Mouse (Mus musculus) adrenal gland, adult 8-10 months (tissue): ENCODE data around the gene 9830107B12Rik. TPM values are rescaled to one million over a fixed set of nuclear protein-coding genes. Genes with fewer than 3 reads are reported as not detected.

Experiments
- DNase-seq: peaks from one replicate; pipeline ENCODE4 v3.0.0; 2022
- total RNA-seq, 4 experiments: library from RNA; stranded (reverse); gene quantifications; 2 replicates each; pipeline ENCODE4 v1.2.4; 2022

The 9830107B12Rik gene
- total RNA-seq, 4 experiments from 2014 or later = 0.22 TPM; not detected in 3

DNA sequence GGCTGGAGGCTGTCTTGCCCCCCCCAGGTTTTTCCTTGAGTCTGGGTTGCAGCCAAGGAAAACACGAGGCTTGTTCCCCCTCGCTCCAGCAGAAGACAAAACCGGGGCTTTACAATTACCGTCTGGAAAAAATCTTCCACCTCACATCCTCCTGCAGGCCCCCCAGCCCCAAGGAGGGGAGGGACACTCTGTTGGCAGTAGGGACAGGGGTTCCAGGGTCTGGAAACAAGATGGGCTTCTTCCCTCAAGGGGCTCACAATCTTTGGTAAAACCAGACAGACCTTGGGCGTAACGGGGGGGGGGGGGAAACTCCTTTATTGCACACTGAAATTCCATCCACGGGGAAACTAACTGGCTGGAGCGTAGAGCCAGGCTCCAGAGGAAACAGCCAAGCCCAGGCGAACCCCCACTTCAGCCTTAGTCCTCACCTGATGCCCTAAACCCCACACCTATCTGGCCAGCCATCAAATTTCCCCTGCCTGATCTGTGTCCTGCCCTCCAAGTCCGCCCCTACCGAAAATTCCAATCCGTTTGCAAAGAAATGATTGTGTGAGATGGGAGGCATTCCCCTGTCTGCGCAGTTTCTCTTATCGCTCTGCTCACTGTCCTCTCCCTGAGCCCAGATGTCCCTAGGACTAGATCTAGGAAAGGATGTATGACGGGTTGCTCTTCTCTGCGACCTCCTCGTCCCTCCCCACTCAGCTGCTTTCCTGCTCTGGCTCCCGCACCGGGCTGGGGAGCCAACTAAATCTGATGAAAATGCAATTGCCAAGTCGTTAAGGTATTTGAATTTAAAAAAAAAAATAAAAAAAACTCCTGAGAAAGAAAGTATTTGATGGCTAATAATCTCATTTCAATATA lies 51.0 kb downstream of the 9830107B12Rik start:
- no peak for DNase-seq

DNA sequence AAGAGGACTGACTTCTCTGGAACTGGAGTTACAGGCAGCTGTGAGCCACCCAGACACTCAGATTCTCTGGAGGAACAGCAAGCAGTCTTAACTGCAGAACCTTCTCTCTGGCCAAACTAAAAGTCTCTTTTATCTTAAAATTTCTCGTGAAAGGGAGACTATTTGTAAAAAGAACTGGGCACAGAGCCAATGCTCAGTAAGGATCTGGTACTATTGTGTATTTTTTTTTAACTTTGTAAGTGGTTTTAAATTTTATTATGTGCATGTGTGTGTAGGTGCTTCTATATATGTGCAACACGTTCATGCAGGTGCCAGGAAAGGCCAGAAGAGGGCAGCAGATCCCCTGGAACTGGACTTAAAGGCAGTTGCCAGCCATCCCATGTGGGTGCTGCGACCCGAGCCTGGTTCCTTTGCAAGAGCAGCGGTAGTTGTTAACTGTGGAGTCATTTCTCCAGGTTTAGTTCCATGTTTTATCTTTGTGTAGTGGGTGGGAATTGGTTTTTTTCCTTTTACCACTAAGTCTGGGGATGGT lies 52.7 kb downstream of the 9830107B12Rik start:
- DNase-seq = no peak

DNA sequence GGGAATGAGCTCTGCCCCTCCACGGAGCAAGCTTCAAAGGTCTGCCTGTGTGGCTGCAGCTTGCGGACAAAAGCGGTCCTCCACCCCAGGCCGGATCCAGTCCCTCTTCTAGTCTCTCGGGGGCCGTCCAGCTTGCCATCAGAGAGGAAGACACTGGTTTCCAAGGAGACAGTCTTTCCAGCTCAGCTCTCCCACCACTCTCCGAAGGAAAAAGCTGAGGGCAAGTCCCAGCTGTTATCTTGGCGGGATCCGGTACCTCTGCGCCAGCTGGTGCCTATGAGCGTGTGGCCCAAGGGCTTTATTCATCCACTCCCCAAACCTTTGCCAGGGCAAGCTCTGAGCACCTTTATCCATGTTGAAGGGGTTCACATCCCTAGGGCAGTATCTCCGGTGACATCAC lies 55.8 kb downstream of the 9830107B12Rik start:
- no peak for DNase-seq

DNA sequence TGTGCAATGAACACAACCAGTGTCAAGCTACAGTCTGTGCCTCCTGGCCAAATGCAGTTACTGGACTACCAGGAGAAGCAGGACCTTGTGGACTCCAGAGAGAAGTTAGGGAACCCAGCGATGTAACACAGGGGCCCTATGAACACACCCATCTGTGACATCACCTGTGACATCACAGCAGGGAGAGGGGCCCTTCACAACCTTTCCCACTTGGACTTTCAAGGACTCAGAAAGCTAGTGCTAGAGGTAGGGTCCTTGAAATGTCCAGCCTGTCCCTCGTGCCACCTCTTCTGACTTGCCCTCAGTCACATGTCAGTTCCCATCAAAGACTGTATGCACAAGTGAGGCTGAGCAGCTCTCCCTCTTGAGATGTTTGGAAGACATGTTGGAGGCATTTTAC lies 56.6 kb downstream of the 9830107B12Rik start:
- no peak for DNase-seq

DNA sequence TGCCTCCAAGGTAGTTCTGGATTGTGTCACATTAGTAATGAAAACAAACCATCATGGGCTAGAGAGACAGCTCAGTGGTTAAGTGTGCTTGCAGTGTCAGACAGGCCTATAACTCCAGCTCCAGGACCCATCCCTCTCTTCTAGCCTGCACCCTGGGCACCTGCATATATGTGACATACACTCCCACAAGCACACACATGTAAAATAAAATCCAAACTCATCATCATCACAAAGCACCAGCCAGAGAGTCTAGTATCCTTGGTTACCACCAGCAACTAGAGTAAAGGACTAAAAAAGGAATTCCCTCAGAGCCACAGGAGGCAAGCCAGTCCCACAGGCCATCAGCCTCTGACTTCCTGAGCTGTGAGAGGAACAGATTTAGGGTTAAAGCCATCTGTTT lies 57.0 kb downstream of the 9830107B12Rik start, which contains the start of gene 1700067P10Rik:
Gene 1700067P10Rik (plus strand): TSS at position 301 of the 400 bp plus-strand sequence.
- DNase-seq = no peak

DNA sequence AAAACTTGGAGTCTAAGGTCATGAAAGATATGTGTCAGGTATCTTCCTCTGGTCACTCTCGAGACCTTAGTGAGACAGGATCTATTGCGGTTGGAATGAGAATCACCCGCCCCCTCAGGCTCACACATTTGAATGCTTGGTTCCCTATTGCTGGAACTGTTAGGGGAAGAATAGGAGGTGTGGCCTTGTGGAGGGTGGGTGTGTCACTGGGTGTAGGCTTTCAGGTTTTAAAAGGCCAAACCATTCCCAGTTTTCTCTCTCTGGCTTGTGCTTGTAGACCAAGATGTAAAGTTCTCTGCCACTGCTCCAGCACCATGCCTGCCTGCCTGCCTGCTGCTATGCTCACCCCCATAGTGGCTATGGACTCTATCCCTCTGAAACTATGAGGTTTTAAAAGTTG lies 65.4 kb downstream of the 9830107B12Rik start:
- no peak for DNase-seq

Other genes starting within 250 kb of the 9830107B12Rik start
- gene Foxp4, start 221.6 kb downstream of the 9830107B12Rik start, total RNA-seq = 10 to 100 TPM; 21.5 to 39.2 (median 31.0) TPM
- under 1 TPM in 1 of 4 experiments, not detected in 3; 0.49 TPM for gene 1700122O11Rik, start 108.0 kb downstream of the 9830107B12Rik start, total RNA-seq
- gene 1700067P10Rik, start 56.9 kb downstream of the 9830107B12Rik start, total RNA-seq = not detected
- gene A530064D06Rik, start 21.0 kb upstream of the 9830107B12Rik start, total RNA-seq = under 1 TPM in 1 of 4 experiments, not detected in 3; 0.34 TPM
- gene Trem1, start 86.5 kb upstream of the 9830107B12Rik start, total RNA-seq = under 1 TPM in 3 of 4 experiments, not detected in 1; 0.12 to 0.16 (median 0.14) TPM
- gene Trem3, start 101.5 kb upstream of the 9830107B12Rik start, total RNA-seq = under 1 TPM in 1 of 4 experiments, not detected in 3; 0.26 TPM
- gene Treml4, start 118.0 kb upstream of the 9830107B12Rik start, total RNA-seq = 1 to 10 TPM in 1 of 4 experiments, under 1 TPM in 3; 0.21 to 1.4 (median 0.90) TPM
- gene Treml2, start 153.2 kb upstream of the 9830107B12Rik start, total RNA-seq = under 1 TPM; 0.12 to 0.56 (median 0.40) TPM
- gene B430306N03Rik, start 169.9 kb upstream of the 9830107B12Rik start, total RNA-seq = under 1 TPM; 0.35 to 0.65 (median 0.54) TPM
- gene Trem2, start 200.1 kb upstream of the 9830107B12Rik start, total RNA-seq = 10 to 100 TPM in 2 of 4 experiments, 1 to 10 TPM in 2; 5.5 to 22.1 (median 14.4) TPM
- gene Treml1, start 213.6 kb upstream of the 9830107B12Rik start, total RNA-seq = under 1 TPM; 0.31 to 0.77 (median 0.64) TPM